Mouse (Mus musculus): ENCODE results near the gene Tsen15. TPM values are rescaled to one million over a fixed set of nuclear protein-coding genes. Genes with fewer than 3 reads are reported as not detected.

The Tsen15 gene
- 10 to 100 TPM; 23.0 to 23.1 TPM for total RNA-seq (2023)

GRCm38 (mm10) chr1:152386188-152386835, at the start of gene Tsen15:
Gene Tsen15, minus strand, starts transcription at chr1:152386688.

GRCm38 (mm10) chr1:152399790-152400555, 13.5 kb upstream of the Tsen15 start, which contains the start of gene Colgalt2:
Gene Colgalt2, plus strand, starts transcription at chr1:152399830.

Other genes with a start within 250 kb of the Tsen15 start
- not detected for gene Colgalt2, start 13.1 kb upstream of the Tsen15 start, total RNA-seq (2023)

Measured in T-cell, adult 66 days (primary cell).